Mouse (Mus musculus) kidney, adult 11 months (tissue): ENCODE measurements around the gene Tas2r143.

ENCODE experiments used
- DNase-seq: peaks from one replicate; pipeline ENCODE4 v3.0.0; 2022

Tas2r143 gene

DNA sequence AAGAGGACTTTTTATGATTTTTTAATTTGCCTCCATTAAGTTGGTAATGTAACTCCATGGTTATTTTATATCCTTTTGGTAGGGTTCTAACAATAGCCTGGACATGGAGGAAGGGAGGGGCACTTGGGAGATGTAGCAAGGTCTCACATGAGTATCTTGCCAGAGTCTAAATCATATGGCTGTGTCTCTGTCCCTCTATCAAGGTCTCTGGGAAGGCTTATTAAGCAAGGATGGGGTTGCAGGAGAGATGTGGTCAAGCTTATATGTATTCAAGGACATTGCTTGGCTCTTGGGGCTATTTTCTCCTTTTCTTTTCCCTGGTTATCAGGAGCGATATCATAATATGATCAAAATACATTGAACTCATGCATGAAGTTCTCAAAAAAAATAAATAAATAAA lies 1.0 kb upstream of the Tas2r143 start:
- no peak for DNase-seq

DNA sequence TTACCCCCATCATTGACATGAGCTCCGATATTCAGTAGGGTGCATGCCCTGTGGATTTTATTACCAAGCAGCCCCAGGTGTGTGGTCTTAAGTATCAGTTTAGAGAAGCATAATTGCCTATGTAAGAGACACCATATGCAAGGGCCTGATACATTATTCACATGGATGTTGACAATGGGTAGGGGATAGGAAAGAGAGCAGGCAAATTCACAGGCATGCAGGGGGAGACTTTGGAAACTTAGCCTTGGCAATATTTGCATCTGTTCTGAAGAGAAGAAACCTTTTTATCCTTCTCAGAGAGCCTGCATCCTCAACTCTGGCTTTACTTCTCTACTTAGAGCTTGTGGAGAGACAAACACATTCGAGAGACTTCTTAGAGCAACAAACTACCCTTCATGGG lies 5.1 kb downstream of the Tas2r143 start, which contains the start of gene Tas2r135:
Gene Tas2r135, plus strand, starts transcription at position 301 of the 400 bp plus-strand sequence.
- DNase-seq = no peak

GRCm38 (mm10) chr6:42419443-42419842 lies 19.4 kb downstream of the Tas2r143 start:
- no peak for DNase-seq

DNA sequence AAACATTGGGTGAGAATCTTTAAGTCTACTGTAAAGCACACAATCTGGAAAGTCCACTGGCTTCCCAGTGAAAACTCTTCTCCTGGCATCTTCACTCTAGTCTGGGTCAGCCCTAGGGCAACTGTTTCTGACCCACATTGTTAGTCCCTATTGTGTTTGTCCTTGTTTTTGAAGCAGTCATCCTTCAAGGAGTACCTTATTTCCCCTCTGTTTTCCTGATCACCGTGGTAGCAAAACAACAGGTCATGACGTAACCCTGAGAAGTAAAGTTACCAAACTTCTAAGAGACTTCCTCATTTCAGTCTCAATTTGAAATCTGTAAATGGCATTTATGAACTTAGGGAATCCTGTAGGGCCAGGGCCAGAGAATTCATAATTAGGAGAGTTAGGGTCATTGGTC lies 21.4 kb downstream of the Tas2r143 start:
- DNase-seq = no peak

DNA sequence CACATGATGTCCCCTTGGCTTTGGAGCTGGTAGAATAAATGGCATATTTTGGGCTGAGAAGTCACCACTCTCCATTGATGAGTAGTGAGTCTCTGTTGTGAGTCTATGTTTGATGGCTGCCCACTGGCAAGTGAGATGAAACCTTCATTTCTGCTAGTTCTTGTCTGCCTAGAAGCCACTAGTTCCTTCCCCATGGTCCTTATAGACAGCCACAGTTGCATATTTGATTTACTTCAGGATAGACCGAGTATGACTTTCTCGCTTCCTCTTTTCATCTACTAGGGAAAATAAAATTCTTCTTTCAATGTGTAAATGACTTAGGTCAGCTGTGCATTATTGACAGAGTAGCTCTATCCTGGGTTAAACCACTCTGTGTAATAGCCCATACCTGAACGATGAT lies 24.4 kb downstream of the Tas2r143 start:
- no peak for DNase-seq

- DNase-seq = no peak
Measured at GRCm38 (mm10) chr6:42426337-42426736, 26.3 kb downstream of the Tas2r143 start.

- no peak for DNase-seq
Measured at GRCm38 (mm10) chr6:42433554-42433953, 33.5 kb downstream of the Tas2r143 start.

DNA sequence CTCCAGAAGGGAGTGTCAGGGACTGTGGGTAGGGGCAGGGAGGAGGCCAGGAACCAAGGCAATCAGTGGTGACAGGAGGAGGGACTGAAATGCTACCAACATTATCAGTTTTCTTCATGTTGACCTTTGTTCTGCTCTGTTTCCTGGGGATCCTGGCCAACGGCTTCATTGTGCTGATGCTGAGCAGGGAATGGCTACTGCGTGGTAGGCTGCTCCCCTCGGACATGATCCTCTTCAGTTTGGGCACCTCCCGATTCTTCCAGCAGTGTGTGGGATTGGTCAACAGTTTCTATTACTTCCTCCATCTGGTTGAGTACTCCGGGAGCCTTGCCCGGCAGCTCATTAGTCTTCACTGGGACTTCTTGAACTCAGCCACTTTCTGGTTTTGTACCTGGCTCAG lies 34.4 kb downstream of the Tas2r143 start, which contains the start of gene Tas2r126:
Gene Tas2r126, plus strand, starts transcription at position 90 of the 400 bp plus-strand sequence.
- peak; percentile 12 for DNase-seq

DNA sequence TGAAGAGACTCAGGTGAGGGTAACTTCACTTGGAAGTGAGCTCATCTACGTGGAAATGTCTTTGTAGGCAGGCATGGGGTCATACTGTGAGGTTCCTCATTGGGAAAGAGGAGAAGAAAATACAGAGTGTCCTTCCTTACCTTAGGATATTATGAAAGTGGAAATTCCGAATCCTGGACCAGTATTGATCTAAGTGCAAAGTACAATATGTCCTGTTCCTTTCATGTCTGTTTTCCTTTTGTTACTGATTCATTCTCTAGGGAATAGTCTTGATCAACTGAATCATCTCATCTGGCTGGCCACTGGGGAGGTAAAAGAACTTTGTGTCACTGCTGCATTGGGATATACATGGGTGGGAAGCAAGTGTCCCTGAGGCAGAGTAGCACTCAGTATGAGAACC lies 35.5 kb downstream of the Tas2r143 start:
- DNase-seq = no peak

GRCm38 (mm10) chr6:42441395-42441794 lies 41.4 kb downstream of the Tas2r143 start:
- DNase-seq = no peak

DNA sequence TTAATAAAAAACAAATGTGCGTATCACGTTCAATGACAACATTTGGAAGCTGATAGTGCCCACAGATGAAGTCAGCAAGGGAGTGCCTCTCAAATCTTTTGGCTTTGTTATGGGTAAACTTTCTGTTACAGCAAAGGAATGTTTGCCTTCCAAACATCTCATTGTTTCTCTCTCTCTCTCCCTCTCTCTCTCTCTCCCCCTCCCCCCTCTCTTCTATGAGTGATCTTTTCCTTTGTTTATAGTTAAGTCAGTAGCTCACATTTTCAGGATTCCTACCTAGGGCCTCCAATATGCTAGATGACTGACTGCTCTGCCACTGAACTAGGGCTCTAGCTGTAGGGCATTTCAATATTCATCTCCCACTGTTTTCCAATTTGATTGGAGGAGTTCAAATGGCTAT lies 44.5 kb downstream of the Tas2r143 start:
- no peak for DNase-seq

- DNase-seq = no peak
Measured at GRCm38 (mm10) chr6:42447381-42447780, 47.3 kb downstream of the Tas2r143 start.
